Mouse (Mus musculus) testis, postnatal 10 days (tissue): ENCODE results near the gene 1810043G02Rik.
"Not testable (repeated sequence)": the region's sequence is repeated elsewhere in the genome, so short reads cannot be mapped to it uniquely, and the experiment has no call there.

ENCODE experiments used
- DNase-seq: peaks from one replicate; pipeline ENCODE4 v3.0.0; 2021; ENCODE audit warnings: low spot score

1810043G02Rik gene

DNA sequence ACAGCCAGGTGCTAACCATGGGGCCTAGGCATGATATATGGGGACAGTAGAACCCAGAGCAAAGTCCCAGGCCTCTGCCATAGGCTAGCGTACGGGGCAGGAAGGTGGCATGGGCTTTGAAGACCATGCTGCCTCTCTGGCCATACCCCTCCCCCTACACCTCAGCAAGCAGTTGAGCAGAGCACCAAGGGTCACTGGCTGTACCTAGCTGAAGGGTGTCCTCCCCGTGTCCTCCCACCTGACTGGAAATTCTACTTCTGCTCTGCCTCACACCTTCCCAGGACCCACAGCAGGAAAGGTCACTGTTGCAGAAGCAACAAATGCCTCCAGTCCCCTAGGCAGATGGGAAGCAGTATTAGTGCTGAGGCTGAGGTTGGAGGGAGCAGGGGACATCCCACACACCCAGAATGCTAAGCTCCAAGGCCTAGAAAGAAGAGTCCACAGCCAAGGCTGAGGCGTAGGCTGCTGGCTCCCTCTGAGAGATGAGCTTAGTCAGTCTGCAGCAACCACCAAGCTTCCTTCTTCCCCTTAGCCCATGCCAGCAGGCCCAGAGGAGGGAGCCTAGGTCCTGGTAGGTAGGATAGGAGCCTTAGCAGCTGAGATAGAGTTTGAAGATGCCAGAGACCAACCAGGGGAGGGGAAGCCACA is 27.6 kb downstream of the 1810043G02Rik start:
- DNase-seq = no peak

DNA sequence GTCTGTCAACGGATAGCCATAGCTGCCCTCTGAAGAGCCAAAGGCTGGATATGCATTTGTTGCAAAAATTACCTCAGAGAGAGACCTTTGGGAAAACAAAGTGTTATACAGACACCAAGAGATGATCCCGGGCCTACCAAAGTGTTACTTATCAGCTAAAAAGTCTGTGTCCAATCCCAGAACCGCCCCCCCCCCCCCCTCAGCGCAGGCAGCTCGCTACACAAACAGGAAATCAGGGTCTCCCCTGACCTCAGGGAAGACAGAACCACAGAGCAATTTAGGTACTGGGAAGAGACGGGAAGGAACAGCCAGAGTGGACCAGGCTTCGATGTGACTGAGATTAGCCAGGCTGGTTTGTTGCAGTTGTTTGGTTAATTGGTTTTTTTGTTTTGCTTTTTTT is 28.9 kb downstream of the 1810043G02Rik start:
- no peak for DNase-seq

DNA sequence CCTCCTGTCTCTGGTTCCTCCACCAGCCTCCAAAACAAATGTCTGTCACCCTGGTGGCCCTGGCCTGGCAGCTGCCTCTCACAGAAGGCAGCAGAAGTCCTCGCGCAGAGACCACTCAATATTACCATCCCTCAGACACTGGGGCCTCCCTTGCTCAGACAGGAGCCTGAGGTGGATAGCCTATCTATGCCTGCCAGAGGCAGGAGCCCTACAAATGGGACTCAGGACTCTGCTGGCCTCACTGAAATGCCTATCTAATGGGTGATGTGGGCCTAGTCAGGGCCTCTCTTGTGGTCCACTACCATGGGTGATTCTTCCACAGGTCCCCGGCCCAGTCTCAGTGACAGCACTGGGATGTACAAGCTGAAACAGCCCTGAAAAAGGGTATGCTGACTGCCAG is 29.8 kb downstream of the 1810043G02Rik start:
- no peak for DNase-seq

DNA sequence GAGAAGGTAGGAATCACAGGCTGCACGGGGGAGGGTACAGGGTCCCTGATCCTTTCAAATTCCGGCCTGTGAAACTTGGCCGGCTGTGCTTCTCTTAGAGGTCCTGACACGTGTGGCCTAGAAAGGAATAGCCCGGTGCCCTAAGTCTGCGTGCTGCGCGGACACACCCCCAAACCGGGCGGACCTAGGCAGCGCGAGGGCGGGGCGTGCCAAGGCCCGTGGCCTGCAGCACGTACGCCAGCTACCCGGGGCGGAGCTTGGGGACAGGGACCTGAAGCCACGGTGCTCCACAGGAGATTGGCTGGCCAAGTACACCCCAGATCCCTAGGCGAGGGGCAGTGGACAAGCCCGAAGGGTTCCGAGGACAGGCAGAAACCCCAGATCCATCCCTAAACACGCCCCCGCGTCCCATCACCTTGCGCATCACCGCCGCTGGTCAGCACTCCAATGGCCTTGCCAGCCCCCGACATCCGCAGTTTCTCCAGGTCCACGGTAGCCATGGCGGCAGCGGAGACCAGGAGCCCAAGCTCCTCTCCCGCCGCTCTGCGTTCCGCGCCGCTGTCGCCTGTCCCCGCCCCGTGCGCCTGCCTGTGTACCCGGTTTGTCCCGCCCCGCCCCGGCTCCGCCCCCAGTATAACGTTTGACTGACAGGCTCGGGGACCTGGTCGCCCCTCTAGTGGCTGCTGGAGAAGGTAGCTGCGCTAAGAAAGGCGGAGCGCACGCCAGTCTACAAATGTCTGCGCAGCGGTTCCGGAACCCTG is 31.0 kb downstream of the 1810043G02Rik start:
- peak; percentile 98 for DNase-seq

DNA sequence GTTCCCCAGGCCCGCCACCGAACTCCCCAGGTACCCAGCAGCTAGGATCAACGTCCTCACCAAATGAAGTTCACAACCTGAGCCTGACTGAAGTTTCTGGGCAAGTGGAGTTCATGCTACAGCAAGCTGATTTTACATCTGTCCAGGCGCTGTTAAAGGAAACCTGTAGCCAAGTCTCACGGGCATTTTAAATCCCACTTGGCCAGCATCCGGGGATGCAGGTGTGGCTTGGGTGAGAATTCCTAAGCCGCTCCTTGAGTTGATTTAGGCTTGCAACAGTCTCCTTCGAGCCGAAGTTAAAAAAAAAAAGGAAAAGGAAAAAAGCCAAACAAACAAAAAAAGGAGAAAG is 31.6 kb downstream of the 1810043G02Rik start, which contains the start of gene Pfkl:
Gene Pfkl (minus strand): TSS at position 139 of the 349 bp plus-strand sequence.
- no peak for DNase-seq

DNA sequence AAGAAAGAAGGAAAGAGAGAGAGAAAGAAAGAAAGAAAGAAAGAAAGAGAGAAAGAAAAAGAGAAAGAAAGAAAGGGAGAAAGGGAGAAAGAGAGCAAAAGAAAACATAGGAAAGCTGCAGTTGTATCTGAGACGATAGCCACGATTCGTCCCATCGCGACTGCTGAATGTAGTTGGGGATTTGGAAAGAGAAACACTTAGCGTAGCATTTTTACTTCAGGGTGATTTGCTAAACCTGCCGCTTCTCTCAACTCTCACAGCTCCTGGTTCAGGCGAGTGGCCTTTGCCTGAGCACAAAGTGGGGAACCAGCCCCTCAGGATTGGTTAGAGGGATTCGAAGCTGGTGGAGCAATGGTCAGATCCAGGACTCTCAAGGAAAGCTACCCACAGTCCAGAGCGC is 32.0 kb downstream of the 1810043G02Rik start:
- no peak for DNase-seq

DNA sequence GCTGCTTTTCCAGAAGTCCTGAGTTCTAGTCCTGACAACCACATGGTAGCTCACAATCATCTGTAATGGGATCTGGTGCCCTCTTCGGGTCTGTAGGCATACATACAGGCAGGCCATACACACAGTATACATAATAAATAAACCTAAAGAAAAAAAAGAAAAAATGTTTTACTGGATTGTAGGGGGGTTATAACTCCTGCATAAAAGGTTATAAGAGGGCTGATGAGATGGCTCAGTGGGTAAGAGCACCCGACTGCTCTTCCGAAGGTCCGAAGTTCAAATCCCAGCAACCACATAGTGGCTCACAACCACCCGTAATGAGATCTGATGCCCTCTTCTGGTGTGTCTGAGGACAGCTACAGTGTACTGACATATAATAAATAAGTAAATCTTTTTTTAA is 32.8 kb downstream of the 1810043G02Rik start:
- DNase-seq = not testable (repeated sequence)

DNA sequence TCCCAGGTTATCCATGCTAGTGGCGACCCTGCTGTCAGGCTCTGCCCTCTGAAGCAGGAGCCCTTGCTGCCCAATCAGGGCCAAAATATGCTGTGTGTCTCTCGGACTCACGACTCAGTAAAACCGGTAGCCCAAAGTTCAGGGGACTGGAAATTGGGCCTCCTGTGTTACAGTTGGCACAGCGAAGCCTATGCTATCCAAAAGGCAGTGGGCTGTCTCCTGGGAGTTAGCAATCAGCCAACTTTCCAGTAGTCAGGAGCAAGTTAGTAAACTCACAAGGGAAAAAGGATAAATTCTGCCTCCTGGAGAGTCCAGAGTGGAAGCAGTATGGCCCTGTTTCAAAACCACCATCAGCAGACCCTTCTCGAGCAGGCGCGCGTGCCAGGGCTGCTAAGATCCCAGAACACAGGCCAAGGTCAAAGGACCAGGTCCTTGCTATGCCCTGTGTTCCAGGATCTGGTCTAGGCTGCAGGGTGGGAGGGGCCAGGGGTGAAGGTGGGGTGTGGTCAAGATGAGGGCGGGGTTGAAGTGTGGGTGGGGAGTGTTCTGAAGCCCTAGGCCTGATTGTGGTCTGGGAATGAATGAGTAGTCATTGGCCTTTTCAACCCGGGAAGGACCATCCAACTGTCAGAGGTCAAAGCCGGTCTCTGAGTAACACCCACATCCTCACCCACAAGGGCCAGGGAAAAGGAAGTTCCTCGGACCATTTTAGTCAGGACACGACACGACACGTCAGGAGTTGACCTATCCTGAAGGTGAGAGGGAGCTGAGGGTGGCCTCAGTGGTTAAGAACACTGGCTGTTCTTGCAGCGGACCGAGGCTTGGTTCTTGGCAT is 34.6 kb downstream of the 1810043G02Rik start:
- no peak for DNase-seq

DNA sequence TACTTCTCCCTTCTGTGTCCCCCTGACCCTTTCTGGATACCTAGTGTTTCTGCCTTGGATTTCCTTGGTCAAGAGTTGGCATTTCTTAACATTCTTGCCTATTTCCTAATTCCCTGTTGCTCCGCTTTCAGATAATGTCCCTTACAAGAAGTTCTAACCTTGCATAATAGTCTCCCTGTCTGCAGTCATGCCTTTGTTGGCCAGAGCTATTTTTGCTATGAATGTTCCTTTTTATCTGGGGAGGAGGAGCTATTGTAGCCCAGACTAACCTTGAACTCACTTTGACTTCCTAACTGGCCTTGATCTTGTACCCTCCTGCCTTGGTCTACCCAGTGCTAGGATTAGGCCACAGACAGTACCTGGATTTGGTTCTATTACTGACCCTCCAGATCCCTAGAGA is 37.2 kb downstream of the 1810043G02Rik start:
- no peak for DNase-seq

DNA sequence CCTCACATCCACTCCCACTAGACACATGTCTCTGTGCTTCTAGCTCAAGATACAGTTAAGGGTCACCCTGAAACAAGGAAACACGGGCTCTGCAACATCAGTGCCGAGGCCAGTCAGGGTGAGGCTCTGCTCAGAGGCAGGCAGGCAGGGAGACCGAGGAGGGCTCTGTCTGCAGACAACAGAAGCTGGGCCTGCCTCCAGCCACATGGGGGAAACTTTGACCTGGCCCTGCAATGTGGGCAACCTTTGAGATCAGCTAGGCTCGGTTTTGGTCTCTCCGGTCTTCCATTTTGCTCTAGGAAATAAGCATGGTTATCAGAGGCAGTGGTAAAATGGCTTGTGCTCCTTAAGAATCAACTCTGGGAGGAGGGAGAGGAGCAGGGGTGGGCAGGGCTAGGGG is 38.0 kb downstream of the 1810043G02Rik start:
- DNase-seq = no peak

DNA sequence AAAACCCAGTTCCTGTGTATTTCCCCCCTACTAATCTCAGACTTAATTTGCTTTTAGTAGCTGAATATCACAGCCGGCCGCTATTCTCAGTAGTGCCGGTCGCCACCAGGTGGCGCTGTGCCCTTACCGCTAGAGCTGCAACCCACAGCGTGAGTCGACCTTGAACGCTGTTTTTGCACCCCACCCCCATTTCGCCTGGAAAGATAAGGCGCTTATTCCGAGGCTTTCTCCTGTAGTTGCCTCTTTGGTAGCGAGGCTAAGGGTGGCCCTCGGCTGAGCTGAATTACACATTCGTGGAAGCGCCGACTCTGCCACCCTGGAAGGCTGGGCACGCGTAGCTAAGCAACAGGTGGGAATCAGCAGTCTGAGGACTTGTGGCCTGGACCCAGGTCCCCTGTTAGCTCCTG is 40.5 kb downstream of the 1810043G02Rik start:
- DNase-seq = peak; percentile 95

DNA sequence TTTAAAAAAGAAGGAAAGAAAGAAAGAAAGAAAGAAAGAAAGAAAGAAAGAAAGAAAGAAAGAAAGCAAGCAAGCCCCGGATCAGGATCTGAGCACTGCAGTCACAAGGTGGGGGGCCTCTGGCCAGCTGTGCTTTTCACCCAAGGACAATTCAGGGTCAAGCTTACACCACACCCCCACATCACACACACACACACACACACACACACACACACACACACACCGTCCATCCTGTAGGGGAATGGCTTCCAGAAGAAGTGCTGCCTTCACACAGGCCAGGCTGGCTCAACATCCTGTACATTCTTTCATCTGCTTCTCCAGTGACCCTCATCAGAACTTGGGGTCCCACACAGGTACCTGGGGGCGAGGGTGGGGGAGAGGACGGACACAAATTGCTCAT is 41.0 kb downstream of the 1810043G02Rik start:
- no peak for DNase-seq

DNA sequence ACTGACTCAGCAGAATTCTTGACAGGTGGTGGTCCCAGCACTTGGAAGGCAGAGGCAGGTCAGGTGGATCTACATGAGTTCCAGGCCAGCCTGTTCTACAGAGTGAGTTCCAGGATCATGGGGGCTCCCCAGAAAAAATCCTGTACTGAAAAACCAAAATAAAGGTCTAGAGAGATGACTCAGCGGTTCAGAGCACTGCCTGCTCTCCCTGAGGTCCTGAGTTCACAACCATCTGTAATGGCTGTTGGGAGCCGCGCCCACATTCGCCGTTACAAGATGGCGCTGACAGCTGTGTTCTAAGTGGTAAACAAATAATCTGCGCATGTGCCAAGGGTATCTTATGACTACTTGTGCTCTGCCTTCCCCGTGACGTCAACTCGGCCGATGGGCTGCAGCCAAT is 41.7 kb downstream of the 1810043G02Rik start:
- DNase-seq = not testable (repeated sequence)

DNA sequence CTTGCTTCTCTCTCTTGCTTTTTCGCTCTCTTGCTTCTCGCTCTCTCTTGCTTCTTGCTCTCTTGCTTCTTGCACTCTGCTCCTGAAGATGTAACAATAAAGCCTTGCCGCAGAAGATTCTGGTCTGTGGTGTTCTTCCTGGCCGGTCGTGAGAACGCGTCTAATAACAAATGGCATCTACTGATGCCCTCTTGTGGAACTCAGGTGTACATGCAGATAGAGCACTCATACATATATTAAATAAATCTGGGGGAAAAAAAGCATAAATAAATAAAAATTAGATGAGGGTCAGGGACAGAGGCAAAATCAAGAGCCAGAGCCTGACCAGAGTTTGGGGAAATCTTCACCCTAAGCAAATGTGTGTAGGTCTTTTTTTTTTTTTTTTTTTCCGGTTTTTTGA is 47.1 kb downstream of the 1810043G02Rik start:
- not testable (repeated sequence) for DNase-seq

DNA sequence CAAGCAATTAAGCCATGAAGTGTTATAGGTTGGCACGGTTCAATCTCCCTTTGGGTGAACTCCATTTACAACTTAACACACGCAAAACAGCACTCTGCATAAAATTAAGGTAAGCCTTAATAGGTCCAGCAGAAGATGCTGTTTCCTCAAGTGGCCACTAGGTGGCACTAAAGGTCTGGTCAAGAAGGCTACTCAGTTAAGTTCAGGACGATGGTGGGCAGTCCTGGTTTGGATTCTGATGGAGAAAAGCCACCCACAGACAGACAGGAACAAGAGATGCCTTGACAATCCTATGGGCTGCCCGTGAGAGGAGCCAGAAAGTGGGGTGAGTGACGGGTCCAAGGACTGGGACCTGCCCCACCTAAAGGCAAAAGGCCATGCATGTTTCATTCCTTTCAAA is 49.8 kb downstream of the 1810043G02Rik start:
- DNase-seq = peak; percentile 87

DNA sequence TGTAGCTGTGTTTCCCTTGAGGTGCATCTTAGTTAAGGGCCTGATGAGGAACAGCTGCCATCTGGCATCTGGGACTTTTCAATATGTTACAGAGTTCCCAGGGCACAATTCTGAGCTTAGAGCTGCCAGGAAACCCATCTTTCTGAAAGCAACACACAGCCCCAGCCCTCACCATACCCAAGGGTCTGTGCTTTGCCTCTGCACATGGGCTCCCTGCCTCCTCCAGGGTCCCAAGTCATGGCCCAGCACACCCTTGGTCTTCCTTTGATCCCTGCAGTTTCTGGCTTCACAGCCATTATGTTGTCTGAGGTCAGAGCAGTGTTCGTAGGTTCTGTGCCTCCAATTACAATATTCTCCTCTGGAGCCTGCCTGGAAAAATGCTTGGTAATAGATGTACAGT is 50.8 kb downstream of the 1810043G02Rik start:
- no peak for DNase-seq

DNA sequence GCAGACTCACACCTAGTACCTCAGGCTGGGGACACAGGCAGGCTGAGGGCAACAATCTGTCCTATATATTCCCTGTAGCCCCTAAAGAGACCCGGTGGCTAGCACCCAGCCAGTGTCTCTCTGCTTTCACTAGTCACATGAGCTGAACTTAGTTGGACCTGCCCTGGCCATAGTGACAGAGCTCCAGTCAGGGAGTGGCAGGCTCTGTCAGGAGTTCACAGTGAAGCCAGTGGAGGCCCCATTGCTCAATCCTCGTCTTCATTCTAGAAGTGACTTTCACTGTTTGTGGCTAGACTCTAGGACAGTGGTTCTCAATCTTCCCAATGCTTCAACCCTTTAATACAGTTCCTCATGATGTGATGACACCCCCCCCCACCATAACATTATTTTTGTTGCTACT is 53.7 kb downstream of the 1810043G02Rik start:
- DNase-seq = no peak
